Mouse (Mus musculus) bone marrow macrophage, adult 2 months (primary cell): Measurements from ENCODE around the gene Stxbp6.

Source experiments
- CTCF ChIP-seq: IDR thresholded peaks from 2 replicates; pipeline ENCODE4 v1.5.1; 2012; ENCODE audit warnings: low read depth, mild to moderate bottlenecking, low read length, moderate library complexity
- POLR2A ChIP-seq: IDR thresholded peaks from 2 replicates; pipeline ENCODE4 v1.6.1; 2012; ENCODE audit warnings: mild to moderate bottlenecking, low read depth, low read length, borderline replicate concordance

DNA sequence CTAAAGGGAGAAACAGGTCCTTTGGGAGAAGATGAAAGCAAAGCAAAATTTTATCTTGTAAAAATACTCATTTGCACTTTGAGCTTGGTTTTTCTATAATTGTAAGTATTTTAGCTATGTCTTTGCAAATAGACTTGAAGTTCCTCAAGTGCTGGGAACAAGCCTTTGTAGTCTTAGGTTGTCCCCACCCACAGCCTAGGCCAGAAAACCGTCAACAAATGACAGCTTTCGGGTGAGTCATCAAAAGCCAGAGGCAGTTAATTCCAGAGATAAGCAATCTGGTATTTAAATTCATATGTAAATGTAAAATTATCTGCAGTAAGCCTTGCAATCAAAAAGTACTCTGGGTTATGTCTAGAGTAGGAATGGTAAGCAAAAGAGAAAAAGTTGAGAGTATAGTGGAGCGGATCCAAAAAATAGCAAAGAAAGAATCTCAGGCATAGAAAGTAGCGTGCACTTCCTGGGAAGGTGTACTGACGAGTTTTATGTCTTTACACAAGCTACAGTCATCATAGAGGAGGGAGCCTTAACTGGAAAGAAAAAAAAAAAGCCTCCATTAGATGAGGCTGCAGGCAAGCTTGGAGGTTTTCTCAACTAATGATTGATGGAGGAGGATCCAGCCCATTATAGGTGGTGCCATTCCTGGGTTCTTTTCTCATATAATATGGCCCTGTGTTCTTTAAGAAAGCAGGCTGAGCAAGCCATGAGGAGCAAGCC is 5.7 kb upstream of the Stxbp6 start:
- no peak for TF ChIP-seq CTCF
- no peak for TF ChIP-seq POLR2A
